Mouse (Mus musculus) heart, postnatal 14 days (tissue): ENCODE measurements around the gene Cebpz. TPM values are rescaled to one million over a fixed set of nuclear protein-coding genes. Genes with fewer than 3 reads are reported as not detected.

Experiments
- DNase-seq, 2 experiments: peaks; one replicate each; pipeline ENCODE4 v3.0.0; 2021 to 2022
- intact Hi-C: fragments of 180-260 bp; cut with DNase I; formaldehyde crosslinking; loops from one replicate; pipeline ENCODE4 v1.15.1; 2025
- long read RNA-seq, 2 experiments: library from polyadenylated mRNA; stranded (forward); transcript quantifications; one replicate each; pipeline ENCODE4 v2.0.0; 2021
- total RNA-seq, 2 experiments: library from RNA; stranded (reverse); gene quantifications; 2 replicates each; pipeline ENCODE4 v1.2.3; 2021

Gene Cebpz
- 10 to 100 TPM; 18.0 TPM for total RNA-seq
- long read RNA-seq, experiment 1, full-length matches to known transcripts: 10 of 13 reads
- long read RNA-seq, experiment 1, partial matches to known transcripts: 2 of 13 reads
- long read RNA-seq, experiment 1, other reads (novel, unspliced or antisense): 1 of 13 reads
- long read RNA-seq, experiment 2, full-length matches to known transcripts: 19 of 20 reads
- long read RNA-seq, experiment 2, partial matches to known transcripts: 1 of 20 reads
- long read RNA-seq, experiment 2, other reads (novel, unspliced or antisense): 0 of 20 reads

DNA sequence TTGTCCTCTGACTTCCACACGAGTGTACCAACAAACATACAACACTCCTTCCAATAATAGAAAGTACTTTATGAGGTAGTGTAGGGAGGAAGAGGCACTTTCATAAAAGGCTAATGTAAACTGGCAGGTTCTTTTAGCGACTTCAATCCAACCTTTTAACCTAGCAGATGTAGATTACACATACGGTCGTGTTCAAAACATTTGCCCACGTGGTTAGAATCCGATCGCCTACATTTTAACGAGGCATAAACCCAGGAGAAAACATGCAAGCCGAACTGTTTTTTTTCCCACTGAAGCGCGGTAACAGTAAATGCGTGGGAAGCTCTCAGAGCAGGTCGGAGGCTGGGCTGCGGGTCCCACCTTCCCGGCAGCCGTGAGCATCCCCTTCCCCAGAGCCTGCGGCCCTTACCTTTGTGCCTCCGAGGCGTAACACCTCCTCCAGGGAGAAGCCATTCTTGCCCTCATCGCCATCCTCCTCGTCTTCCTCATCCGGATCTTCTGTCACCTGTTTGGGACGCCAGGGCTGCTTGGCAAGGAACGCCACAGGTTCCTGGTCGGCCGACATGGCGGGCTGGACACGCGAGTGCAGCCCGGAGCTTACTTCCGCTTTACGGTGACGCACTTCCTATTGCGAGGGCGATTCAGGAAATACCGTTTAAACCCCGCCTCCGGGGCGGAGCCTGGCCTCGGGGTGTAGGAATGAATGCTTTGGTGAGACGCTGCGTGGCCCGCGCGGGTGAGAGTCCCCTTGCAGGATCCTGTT lies at the start of gene Cebpz, which contains the start of gene Ndufaf7:
Gene Cebpz (minus strand): TSS at position 601 of the 763 bp plus-strand sequence.
Gene Ndufaf7 (plus strand): TSS at position 671 of the 763 bp plus-strand sequence.
- intact Hi-C loops: loop anchor here (5.0 kb wide), 1 partner anchor 86 kb away; the partner anchor contains the start of gene Prkd3
- DNase-seq: peak; percentile 95 to 98

DNA sequence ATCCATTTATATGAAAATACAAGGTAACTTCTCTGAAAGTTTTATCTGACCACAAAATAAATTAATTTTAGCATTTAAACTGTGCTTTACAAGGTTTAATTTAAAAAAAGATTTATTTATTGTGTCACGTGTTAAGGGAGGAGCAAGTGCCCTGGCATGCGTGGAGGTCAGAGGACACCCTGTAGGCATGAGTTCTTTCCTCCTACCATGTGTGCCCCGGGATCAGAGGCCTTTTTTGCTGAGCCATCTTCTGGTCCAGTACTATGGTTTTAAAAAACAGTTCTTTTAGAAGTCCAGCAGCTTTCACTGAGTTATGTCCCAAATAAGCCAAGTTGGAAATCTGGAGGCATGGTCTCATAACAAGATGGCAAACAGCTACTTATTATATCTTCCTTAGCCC lies 46.9 kb upstream of the Cebpz start:
- intact Hi-C loops: no loop called here
- no peak for DNase-seq

DNA sequence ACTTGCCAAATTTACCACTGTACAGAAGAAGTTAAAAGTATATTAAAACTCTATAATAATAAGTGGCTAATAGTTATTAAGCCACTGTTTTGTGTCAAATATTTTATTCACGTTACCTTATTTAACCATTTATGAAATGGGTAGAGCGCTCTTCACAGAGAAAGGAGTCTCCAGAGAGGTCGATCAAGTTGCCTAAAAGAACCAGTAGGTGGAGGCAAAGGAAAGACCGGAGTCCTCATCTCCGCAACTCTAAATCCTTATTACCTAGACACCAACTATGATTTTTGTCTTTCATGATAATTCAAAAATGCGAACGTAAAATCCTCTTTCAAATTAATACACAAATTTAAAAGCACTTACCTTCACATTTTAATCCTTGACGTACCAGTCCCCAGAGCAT lies 46.3 kb upstream of the Cebpz start:
- DNase-seq: no peak
- intact Hi-C loops: no loop called here

DNA sequence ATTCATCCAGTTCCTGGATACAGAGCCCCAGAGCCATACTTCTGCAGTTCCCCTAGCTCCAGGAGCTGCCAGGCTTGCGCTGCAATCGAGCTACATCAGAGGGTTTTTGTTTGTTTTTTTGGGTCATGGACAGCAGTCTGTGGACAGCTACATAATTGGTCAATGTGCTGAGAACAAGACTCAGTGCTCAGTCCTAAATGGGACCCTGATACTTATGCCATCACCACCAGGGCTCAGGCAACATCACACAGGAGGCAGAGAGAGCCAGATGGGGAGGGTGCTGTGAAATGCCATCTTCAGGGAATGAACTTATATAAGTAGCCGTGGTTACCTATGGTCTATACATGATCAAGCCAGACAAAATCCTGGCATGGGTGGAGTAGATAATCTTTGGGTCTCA lies 31.6 kb upstream of the Cebpz start:
- intact Hi-C loops: no loop called here
- no peak for DNase-seq

DNA sequence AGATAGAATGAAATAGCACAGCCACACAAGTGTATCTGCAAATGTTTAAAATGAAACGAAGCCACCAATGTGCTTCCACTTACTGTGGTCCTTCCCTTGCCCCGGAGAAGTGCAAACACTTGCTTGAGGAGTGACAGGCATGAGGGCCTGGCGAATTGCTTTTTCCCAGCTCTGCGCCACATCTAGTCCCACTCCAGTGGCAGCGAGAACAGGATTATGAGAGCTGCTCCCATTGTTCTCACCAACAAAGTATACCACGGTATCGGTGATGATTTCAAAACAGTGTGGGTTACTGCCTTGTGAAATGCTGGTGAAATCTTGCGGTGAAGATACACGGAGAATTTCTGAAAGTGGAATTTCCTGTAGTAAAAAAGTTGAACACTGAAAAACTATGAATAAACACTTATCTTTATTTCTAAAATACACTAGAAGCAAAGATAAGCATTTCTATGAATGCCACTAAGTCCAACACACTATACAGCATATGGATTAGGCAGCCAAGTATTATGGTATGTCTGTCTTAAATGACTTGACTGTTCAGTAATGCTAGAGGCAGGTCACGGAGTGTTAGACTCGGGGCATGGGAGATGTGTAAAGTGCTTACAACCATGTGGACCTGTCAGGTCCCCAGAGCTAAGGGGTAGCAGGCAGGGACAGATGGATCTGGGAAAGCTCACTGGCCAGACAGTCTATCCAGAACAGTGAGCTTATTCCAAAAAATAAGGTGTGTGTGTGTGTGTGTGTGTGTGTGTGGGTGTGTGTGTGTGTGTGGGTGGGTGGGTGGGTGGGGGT lies 29.4 kb upstream of the Cebpz start:
- intact Hi-C loops: no loop called here
- no peak for DNase-seq

DNA sequence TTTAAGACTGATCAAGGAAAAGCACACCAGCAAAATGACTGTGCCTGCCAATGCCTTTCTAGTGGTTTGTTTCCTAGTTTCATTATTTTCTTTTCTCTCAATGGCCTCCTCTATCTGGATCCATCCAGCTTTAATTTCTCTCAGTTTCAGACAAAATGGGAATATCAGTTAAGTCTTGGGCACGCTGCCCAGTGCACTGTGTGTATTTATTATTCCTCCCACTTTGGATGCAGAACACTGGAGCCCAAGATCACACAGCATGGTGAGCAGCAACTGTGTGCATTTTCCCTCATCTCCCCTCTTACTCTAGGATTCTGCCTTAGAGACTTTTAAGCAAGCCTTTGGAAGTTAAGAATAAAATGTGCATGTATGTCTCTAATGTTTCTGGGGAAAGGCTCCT lies 27.5 kb upstream of the Cebpz start:
- DNase-seq: no peak
- intact Hi-C loops: no loop called here

DNA sequence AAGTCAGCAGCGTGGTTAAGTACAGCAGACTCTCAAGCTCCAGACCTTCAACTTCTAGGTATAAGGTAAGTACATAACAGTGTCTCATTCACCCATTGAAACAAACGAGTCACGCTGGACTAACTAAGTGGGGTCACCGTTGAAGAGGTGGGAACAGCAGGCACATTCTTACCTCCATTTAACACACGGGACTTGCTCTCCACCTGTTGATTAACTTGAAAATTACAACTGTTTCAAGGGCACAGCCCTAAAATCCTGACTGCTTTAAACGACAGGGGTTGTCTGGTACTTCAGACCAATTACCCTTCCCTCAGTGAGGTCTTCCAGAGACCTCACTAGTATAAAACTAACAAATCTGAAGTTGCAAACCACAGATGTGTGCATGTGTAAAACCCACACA lies 22.6 kb upstream of the Cebpz start:
- DNase-seq: no peak
- intact Hi-C loops: no loop called here

DNA sequence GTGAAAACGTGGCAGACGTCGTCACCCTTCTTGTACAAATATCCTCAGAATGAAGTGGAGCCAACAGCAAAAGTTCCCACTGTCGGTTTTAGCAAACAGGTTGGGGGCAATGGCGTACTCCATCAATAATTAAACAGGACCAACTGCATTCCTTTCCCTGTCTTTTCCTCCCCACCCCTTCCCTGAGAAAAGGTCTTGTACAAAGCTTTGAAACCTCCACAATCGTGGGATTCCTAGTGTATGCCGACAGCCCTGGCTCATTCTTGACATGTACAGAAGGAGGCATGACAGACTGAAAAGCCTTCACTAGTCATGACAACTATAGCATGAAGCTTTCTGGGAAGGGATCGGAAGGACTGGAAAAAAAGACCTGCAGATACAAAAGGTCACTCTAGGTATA lies 16.4 kb upstream of the Cebpz start:
- intact Hi-C loops: no loop called here
- DNase-seq: no peak

DNA sequence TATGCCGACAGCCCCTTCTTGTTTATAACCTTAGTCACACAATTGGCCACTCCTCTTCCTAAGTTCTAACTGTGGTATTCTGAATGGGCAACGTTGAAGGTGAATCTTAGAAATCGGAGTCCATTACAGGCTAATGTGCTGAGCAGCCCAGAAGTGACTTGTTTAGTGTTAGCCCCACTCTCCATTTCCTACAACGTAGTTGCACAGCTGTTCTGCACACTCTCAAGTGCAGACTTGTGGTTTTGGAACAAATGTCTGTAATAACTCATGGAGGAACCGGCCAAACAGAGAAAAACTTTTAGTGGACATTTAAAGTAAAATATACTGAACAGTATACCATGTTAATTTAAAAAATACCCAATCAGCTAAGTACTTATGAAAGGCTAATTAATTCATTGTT lies 15.2 kb upstream of the Cebpz start:
- intact Hi-C loops: no loop called here
- no peak for DNase-seq

DNA sequence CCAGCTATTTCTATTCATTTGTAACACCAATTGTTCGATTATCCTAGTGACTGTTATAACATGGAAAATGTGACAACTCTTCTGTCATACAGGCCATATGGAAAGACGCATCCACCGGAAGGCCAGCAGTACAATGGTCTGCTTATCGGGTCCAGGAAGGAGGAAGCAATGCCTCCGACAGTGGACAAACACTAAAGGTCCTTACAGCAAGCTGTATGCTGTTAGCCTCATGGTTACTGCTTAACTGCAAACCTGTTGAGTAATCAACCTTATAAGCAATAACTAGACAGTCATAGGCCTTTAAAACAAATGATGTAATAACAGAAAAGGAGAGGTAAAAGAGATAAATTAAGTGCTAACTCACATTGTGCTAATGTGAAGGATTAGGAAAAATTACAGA lies 14.4 kb upstream of the Cebpz start:
- no peak for DNase-seq
- intact Hi-C loops: no loop called here

DNA sequence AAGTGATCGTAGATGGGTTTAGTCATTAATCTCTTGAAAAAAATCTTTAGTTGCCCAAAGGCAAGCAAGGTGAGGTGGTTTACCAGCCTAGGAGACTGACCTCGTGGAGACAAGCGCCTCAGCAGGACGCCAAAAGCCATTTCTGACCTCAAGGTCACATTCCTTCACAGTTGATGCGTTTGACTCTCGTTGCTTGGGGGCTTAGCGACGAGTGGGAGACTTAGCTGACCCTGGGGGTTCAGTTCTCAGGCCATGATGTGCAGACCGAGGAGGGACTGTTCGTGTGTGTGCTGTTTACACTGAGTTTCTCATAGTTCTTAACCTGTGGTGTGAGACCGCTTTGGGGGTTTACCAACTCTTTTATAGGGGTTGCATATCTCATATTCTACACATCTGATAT lies 5.7 kb upstream of the Cebpz start:
- intact Hi-C loops: no loop called here
- DNase-seq: no peak

DNA sequence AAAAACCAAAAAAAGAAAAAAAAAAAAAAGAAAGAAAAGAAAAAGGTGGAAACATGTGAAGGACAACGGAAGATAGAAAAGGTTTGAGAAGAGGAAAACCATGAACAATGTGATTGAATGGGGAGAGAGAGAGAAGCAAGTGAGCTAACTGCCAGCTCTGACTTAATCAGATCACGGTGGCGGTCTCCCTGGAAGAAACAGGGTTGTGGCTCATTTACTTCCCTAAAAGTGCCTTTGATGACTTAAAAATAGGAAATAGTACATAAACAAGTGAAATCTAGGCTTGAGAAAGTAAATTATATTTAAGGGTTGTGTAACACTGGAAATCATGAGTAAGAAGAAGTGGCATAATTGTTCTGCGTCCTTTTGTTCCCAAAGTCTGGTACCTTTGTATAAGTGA lies 2.1 kb upstream of the Cebpz start:
- intact Hi-C loops: loop anchor here (5.0 kb wide), 1 partner anchor 83 kb away; the partner anchor contains the start of gene Prkd3
- DNase-seq: no peak

DNA sequence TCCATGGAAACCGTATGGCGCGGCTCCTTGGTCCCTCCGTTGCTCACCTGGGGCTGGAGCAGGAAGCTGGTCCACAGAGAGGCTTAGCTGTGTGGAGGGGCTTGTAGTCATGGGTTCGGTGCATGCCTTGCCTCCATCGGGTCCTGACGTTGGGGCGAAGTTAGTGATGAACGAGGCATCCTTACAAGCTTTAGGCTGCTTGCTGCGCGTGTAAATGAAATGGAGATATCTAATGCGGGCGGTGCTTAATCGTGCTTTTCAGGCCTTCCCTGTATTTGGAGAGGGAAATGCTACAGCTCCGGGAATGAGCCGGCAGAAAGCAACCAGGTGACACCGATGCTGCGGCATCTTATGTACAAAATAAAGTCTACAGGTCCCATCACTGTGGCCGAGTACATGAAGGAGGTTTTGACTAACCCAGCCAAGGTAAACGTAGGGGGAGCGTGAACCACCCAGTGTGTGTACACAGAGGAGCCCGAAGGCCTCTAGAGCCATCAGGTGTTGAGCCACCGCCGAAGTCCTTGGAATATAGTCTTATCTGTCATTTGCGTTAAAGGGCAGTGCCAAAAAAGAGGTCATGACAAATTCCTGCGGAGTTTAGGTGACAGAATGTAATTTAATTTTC lies 475 bp upstream of the Cebpz start:
- DNase-seq: no peak
- intact Hi-C loops: loop anchor here (5.0 kb wide), 1 partner anchor 85 kb away; the partner anchor contains the start of gene Prkd3

DNA sequence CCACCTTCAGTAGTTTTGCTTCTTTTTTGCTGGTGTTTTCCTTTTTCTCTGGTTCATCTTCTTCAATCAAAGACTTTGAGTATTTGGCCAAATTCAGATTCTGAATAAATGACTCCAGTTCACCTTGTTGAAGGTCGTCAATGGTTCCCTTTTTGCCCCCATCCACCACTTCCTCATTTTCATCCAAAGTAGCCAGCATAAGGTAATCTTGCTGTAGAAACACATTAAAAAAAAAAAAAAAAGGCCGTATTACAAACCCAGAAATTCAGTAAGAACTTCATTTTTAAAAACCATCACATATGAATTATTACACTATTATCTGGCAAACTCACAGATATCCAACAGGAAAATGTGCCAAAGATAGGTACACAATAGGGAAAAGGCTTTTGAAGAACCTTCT lies 1.0 kb downstream of the Cebpz start:
- intact Hi-C loops: loop anchor here (5.0 kb wide), 1 partner anchor 86 kb away; the partner anchor contains the start of gene Prkd3
- DNase-seq: no peak

DNA sequence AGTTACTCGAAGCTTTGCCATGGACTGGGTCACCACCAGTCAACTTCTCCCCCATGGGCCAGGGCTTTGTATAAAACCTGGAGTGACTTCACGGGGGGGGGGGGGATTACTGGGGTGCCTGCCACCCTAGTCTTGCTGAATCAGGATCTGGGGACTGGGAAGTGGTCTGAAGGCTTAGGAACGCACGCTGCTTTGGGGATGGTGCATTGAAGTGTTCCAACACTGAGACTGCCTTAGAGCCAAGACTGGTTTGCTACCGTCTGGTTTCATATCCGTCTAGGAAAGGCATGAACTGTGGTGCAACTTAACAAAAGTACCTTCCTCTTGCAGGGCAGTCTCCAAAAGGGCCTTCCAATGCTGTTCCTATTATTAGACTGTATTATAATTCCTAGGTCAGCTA lies 19.2 kb downstream of the Cebpz start:
- no peak for DNase-seq
- intact Hi-C loops: loop anchor here (2.0 kb wide), 1 partner anchor 35 kb away; the partner anchor contains the start of gene Eif2ak2

DNA sequence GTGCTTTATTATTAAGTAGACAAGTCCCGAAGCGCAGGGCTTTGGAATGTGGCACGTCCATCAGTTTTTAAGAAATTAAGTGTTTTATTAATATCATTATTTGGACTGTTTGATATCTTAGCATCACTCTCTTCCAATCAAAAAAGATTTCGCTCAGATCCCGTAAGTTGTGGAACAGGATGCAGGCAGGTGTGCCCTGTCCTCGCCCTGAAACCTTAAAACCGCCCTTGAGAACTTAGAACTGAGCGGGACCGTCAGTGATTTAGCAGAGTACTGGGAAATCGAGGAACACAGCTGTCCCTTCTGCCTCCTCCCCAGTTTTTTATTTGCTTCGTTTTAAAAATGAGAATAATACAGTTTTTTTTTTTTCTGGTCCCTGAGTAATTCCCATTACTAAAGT lies 20.0 kb downstream of the Cebpz start:
- DNase-seq: no peak
- intact Hi-C loops: loop anchor here (2.0 kb wide), 1 partner anchor 34 kb away; the partner anchor contains the start of gene Eif2ak2

DNA sequence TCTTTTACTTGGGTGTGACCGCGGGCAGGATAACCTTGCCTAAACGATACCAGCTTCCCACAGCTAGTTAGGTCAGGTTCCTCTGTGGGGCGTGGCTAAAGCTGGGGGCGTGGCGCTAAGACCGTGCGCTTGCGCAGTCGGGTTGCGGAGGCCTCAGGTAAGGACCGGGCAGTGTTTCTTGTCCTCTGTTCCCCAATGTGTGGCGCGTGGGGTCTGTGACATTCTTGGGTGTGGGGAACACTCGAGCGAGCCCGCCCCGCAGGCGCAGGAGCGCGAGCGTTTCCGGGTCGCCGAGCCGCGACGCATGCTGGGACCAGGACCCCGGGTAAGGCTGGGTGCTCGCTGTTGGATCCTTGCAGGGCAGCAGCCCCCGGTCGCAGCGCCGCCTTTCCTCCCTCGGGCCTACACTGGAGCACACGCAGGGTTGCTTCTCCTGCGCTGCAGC lies 20.5 kb downstream of the Cebpz start, which contains the start of gene Cebpzos:
Gene Cebpzos (plus strand): TSS at position 132 of the 445 bp plus-strand sequence.
- peak; percentile 81 to 84 for DNase-seq
- intact Hi-C loops: loop anchor here (2.0 kb wide), 1 partner anchor 34 kb away; the partner anchor contains the start of gene Eif2ak2

DNA sequence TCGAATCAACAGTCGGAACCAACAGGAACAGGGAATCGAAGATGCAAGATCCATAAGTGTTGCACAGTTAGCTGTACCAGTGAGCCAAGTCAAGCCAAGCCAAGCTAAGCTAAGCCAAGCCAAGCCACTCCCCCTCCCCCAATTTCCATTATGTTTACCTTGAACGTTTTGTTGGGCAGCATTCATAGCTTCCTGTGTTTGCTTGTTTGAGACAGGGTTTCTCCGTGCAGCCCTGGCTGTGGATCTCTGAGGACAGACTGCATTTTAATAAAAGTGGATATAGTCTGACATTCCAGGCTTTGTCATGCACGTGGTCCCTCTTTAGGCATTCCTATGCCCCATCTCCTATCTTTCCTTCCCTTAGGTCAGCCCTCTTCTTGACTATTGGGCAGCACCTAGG lies 21.1 kb downstream of the Cebpz start:
- intact Hi-C loops: loop anchor here (2.0 kb wide), 1 partner anchor 33 kb away; the partner anchor contains the start of gene Eif2ak2
- no peak for DNase-seq

DNA sequence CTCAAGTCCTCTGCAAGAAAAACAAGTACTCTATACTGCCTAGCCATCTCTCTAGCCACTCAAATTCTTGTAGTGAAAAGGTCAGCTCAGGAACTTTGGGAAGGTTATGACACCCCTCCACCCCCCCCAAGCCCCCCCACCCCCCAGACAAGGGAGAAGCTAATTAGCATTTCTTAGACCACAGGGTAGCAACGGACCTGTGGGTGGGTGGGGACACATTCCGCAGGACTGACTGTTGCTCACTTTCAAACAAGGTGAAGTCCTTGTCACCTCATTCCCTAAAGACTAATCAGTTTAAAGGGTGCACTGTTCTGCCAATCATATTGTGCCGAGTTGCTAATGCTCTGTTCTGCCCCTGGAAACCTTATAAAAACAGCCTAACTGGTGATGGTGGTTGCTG lies 22.9 kb downstream of the Cebpz start:
- DNase-seq: no peak
- intact Hi-C loops: no loop called here

DNA sequence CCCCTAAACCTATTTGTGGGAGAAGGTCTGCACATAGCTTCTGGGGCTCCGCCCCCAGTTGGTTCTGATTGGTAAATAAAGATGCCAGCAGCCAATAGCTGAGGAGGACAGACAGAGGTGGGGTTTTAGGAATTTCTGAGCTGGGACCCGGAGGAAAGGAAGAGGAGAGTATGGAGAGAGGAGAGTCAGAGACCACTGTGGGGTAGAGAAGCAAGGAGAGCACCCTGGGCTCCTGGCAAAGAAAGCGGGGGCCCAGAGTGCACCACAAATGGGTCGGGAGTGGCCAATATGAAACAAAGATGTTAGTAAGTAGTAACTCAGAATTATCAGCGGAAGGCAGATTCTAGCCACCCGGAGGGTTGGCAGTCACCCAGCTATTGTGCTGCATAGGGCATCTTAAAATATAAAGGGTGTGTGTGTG lies 24.0 kb downstream of the Cebpz start:
- intact Hi-C loops: no loop called here
- DNase-seq: peak in 1 of 2 experiments; percentile 19
